Mouse (Mus musculus) gonadal fat pad, adult 2 months (tissue): ENCODE measurements at regions not wholly inside any gene's neighbourhood (a gene's known extent, or its start where the extent isn't known, plus 50 kb on each side); places are given as distances from the start of the nearest gene placed in this dataset.
A peak's percentile ranks its signal among the peaks of the same experiment; 100 is the strongest.

ENCODE experiments used
- DNase-seq: peaks from one replicate; pipeline ENCODE4 v3.0.0-alpha.2; 2012; ENCODE audit warnings: low read depth

DNA sequence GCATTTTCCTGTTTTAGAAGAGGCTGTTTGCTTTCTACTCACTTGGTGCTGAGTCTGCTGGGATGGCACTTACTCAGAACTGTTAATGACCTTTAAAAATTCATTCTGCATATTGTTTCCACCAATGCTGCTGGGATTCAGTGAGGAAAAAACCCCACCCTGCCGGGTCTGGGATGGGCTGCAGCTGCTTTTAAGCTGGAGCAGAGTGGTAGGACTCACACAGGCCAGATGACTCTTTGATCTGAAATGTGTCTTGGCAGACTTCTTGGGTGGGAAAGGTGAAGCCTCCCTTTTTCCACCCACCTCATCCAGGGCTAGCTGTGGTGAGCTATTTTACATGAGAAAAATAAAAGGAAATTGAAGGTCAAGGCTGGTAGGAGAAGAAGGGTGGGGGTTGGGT lies 56.4 kb upstream of the Ddhd1 start:
- no peak for DNase-seq

GRCm38 (mm10) chr14:45714786-45715185 lies 56.8 kb upstream of the Ddhd1 start:
- DNase-seq, result no peak

DNA sequence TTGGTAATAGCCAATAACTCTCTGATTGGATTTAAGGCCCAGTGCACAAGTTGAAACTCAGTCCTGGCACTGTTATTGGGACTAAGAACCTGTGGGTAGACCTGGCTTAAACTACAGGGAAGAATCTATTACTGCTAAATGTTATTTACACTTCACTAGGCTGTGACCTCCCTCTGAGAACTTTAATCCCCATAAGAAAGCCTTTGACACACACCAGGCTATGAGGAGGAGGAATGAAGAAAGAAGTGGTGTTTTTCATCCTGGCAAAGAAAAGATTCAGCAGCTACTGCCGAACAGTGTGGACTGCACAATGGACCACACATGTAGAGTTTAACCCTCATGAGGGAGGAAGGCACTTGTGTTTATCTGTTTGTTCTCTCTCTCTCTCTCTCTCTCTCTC lies 58.2 kb upstream of the Ddhd1 start:
- DNase-seq, result no peak

GRCm38 (mm10) chr14:45722887-45723286 lies 64.9 kb upstream of the Ddhd1 start:
- DNase-seq, result no peak

GRCm38 (mm10) chr14:45724341-45724740 lies 66.4 kb upstream of the Ddhd1 start:
- DNase-seq, result no peak

- no peak for DNase-seq
Observed at GRCm38 (mm10) chr14:45734530-45735410, 76.8 kb upstream of the Ddhd1 start.

DNA sequence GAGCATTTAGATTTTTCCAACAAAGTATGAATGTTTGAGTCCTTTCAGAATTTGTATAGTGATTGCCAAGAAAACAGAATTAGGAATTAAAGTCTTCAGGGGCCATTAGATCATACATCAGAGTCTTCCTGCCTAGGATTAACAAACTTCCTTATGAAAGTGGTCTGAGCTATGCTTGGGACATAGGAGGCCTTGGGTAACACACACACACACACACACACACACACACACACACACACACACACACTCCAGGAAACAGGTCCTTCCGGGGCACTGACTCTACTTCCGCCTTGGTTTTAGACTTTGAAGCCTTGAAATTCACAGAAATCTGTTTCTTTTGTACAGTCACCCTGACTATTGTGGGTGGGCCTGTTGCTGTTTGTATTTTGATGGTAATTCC lies 80.0 kb upstream of the Ddhd1 start:
- DNase-seq, result no peak

DNA sequence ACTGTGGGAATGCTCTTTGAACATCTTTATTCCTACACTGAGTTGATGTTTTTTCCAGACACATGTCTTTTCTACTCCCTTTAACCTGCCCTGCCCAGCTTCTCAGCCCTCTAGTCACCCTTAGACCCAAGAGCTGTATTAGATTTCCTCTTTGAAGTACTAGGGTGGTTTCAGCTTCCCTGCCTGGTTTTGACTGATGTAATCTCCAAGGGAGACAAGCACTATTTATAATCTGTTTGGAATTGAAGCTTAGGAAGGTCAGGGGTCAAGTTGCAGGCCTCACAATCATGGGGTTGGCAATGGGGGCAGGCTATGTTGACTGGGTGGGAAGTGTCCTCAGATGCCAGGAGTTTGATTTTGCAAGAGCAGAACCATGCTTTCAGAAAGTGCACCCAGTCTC lies 81.7 kb upstream of the Ddhd1 start:
- no peak for DNase-seq

- DNase-seq, result no peak
Observed at GRCm38 (mm10) chr14:45740662-45741061, 82.7 kb upstream of the Ddhd1 start.

DNA sequence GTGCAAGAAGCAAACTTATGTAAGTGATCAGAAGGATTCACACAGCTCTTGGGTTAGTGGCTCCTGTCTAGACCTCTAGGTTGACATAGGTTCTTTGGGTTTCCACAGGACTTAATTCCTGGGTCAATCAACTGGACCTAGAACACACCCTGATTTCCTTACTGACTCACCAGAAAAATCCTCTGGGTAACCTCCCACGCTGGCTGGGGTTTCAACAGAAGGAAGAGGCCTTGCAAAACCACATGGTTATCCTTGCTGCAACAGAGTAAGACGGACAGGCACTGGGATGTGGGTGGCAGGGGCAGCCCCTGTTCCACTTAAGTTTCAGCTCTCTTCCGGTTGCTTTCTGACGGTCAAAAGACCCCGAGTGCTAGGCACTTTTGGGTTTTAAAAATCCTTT lies 88.2 kb upstream of the Ddhd1 start:
- peak; percentile 55 for DNase-seq

GRCm38 (mm10) chr14:45757376-45757775 lies 99.4 kb upstream of the Ddhd1 start:
- DNase-seq, result peak; percentile 26

DNA sequence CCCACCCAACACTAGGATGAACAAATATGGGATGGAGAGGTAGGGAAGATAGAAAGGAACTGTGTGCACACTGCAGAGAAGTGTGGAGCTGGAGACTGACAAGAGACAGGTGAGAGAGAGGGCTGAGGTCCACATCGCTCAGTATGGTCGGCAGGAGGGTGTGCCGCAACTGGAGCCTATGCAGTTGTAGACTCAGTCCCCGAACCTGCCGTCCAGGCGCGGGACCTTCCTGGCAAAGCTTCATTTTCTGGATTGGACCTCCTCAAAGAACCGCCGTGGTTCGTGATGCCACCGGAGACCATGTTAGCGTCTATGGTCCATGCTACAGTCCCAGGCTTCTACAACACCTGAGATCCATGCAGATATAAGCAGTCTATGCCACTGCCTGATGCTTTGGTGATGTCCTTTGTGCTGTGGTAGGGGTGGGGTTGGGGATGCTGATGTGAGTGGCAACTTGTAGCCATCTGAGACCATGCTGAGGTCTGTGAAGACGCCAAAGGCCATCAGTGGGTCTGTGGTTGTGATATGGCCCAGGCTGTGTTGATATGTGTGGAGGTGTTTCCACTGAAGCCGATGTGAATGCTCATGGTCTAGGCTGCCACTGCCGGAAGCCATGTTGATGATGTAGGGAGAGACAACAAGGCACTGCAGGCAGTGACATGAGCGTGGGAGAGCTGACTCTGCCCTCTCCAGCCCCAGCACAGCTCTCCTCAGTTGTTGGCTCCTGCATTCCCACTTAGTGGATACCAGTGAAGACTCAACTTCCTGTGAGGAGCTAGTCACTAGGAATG lies 103.1 kb upstream of the Ddhd1 start:
- no peak for DNase-seq

DNA sequence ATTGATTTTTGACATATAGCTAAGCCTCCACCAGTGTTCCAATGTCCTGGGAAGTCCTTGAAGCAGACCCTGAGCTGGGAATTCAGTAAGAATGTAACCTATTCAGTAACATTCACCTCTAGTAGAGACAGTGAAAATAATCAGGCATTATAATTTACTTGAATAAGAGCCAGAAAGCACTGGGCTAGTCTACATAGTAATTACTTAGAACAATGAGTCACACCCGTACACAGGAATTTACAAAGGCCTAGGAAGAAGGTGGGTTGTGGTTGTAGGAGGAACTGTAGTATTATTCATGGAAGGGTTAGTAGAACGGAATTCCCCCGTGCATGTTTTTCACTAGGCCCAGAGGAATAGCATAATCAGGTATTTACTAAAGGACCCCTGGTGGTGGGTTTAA lies 106.3 kb upstream of the Ddhd1 start:
- DNase-seq, result no peak

DNA sequence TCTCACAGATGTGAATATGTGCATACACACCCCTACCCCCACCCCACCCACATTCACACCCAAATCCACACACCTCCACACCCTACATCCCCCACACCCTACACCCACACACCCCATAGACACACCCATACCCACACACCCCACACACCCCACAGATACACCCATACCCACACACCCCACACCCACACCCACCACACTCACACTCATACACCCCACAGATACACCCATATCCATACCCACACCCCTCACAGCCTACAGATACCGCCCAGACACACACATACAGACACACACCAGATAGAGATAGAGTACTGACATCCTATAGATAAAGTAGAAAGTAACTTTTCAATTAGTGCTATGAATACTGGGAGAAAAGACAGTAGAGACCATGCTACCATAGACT lies 108.6 kb upstream of the Ddhd1 start:
- DNase-seq, result no peak

DNA sequence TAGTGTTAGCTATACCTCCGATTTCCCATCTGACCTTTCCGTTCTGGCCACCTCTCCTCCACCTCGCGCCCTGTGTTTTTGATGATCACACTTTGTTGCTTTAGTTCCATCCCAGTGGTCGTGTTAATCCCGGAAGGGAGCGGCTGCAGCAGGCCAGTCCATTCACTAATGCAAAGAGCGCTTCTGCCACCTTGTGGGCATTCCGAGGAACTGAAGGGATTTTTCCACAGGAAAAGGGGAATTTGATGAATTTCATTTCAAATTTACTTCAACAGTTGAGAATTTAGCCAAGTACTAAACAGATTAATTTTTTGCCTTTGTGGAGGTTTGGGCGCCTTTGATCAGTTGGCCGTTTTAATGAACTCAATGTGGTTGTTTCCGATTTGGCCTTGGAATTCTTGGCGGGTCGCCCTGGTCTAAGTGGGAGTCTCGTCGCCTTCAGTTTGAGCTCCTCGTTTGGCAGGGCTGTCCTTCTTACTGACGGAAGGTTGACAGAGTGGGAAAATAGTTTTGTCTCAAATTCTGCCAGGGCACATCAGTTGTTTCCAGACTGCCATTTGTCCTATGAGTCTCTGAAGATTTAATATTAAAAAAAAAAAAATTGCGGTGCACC lies 114.8 kb upstream of the Ddhd1 start:
- DNase-seq, result no peak

GRCm38 (mm10) chr14:45773326-45773725 lies 115.4 kb upstream of the Ddhd1 start:
- no peak for DNase-seq

DNA sequence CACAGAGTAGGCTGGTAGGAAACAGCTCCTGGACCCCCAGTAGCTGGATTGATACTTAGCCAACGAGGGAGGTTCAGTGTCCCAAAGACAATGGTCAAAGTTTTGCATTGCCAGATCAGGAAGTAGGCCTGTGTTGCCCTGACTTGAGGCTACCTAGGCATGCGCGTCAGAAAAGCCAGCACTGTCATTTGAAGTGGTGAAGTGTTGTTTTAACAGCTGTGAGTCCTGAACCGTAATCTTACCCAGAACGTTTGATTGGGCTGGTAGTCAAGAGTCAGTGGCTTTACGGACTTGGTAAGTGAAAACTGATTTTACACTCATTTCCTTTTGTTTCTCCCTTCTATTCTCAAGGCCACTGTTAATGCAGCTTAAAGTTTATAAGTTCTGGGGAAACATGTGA lies 123.9 kb upstream of the Ddhd1 start:
- no peak for DNase-seq

DNA sequence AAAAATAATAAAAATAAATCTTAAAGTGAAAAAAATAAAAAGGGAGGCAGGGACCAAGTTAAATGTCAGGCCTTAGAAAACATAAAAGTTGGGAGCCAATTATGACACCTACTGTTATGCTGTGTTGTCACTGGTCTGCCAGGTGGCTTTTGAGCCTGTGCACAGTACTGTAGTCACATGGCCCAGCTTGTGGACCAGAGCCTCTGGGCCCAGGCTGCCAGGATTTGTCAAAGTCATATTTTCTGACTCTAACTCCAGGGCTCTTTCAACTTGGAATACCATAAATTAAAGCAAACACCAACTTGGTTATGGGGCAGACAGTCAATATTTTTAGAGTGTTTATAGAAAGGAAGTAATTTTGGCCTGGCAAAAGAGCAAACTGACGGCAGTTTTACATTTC lies 137.0 kb upstream of the Ddhd1 start:
- DNase-seq, result no peak

GRCm38 (mm10) chr14:45796665-45797319 lies 138.8 kb upstream of the Ddhd1 start:
- no peak for DNase-seq

DNA sequence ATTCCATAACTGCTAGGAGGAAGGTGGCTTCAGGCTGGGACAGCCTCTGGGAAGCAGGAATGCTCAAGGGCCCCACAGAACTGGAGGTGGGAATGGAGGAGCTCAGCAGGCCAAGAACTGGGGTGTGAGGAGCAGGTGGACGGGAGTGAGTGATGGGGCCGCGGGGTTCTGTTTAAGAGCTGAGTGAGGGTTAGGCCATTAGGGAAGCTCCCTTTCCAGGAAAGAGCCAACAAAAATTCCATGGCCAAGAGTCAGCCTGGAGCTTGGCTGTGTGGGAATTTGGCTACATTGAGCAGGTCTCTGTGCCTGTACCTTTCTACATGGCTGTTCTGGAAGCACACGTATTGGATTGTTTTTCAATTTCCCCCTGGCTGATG lies 139.4 kb upstream of the Ddhd1 start:
- no peak for DNase-seq

GRCm38 (mm10) chr14:45799286-45799685 lies 141.3 kb upstream of the Ddhd1 start:
- no peak for DNase-seq

DNA sequence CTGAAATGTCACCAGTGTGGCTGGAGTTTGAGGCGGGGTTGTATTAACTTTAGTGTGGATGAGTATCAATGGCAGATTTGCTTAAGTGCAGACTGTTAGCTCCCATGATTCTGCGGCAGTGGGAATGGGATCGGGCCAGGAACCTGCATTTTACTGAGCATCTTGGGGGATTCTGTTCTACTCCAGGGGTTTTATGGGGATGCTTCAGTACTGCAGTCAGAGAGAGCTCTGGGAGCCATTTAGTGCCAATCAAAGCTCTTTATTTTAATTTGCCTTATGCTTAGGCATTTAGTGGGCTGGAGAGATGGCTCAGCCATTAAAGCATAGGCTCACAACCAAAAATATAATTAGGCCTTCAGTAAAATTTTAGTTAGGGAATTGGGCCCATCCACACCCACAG lies 148.0 kb upstream of the Ddhd1 start:
- no peak for DNase-seq
